In the genomic region with DNA sequence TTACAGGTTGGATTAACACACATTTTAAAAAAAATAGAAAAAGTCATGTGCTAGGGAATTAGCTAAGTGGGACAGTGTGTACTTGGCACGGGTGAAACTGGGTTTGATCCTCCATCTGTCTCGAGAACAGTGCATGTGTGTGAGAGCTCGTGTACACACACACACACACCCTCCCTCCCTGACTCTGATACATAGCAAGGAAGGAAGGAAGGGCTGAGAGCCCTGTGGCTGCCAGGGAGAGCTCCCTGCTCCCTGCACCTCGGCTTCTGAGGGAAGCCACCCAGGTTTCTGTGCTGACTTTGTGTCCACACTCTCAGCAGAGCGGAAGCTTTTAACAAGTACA, we compare ENCODE assay signal across 7 mouse cellular contexts.
DNase-seq lines count a peak whose midpoint lies in the region; ATAC-seq and TF ChIP-seq lines count a peak whose summit lies in the region.

No protein-coding gene starts in this region.

- 18% methylated on average over 5 of the region's 5 CpGs for WGBS in forebrain, embryonic 10.5 days
- WGBS in hindbrain, embryonic 15.5 days = 12% methylated on average over 5 of the region's 5 CpGs
- 3% methylated on average over 5 of the region's 5 CpGs for WGBS in lung, embryonic 14.5 days

- no peaks in the 10 kb centered on the region for H3K9me3 ChIP-seq in forebrain, embryonic 10.5 days
- no peaks in the 10 kb centered on the region for H3K9me3 ChIP-seq in hindbrain, embryonic 15.5 days
- no peaks in the 10 kb centered on the region for H3K9me3 ChIP-seq in lung, embryonic 14.5 days (ENCODE audit: low read depth, low read length)

- peak overlapping the region; percentile 84 for H3K27ac ChIP-seq in forebrain, embryonic 10.5 days
- H3K27ac ChIP-seq in hindbrain, embryonic 15.5 days (replicated peaks) = 0 out of 2 replicates have a peak overlapping the region, but pooled peaks have one; percentile 14
- H3K27ac ChIP-seq in lung, embryonic 14.5 days (ENCODE audit: low read depth) = peak overlapping the region; percentile 88

- peaks cover 57% of the 10 kb centered on the region for H3K4me1 ChIP-seq in forebrain, embryonic 10.5 days
- peaks cover 20% of the 10 kb centered on the region for H3K4me1 ChIP-seq in hindbrain, embryonic 15.5 days (replicated peaks)
- H3K4me1 ChIP-seq in lung, embryonic 14.5 days (ENCODE audit: insufficient read depth) = peaks cover 15% of the 10 kb centered on the region

- no peaks in the 10 kb centered on the region for H3K27me3 ChIP-seq in Patski
- 0 out of 2 replicates have a peak, but pooled peaks cover 5% of the 10 kb centered on the region for H3K27me3 ChIP-seq in forebrain, embryonic 10.5 days (ENCODE audit: poor library complexity, severe bottlenecking)
- no peaks in the 10 kb centered on the region for H3K27me3 ChIP-seq in hindbrain, embryonic 15.5 days
- H3K27me3 ChIP-seq in lung, embryonic 14.5 days (ENCODE audit: insufficient read depth, low read length) = no peaks in the 10 kb centered on the region

- in situ Hi-C loops in Patski (cut with MboI; ENCODE audit: low pct_unique_long_range_greater_than_20kb) = loop anchor here (5.0 kb wide), 2 partner anchors 80 to 205 kb away; a partner anchor contains a TSS

- ATAC-seq in Patski = peak; percentile 36
- peak; percentile 52; the same call in 1 of the 2 replicates for ATAC-seq in hindbrain, embryonic 15.5 days (ENCODE audit: low FRiP score, low read depth)
- ATAC-seq in lung, embryonic 14.5 days (ENCODE audit: insufficient read depth) = peak; percentile 76

- DNase-seq in 3T3-L1 (ENCODE audit: low read depth, low spot score) (peak; percentile 50), Patski (ENCODE audit: low read depth, low spot score) (no peak)
- DNase-seq in forebrain, embryonic 10.5 days (ENCODE audit: extremely low spot score, low spot score) = peak; percentile 30
- DNase-seq in lung, embryonic 14.5 days = peak; percentile 62
- peak; percentile 57 for DNase-seq in retina, postnatal 1 day
- no peak for DNase-seq in yolk sac, embryonic 10.5 days (ENCODE audit: low spot score)

- peak overlapping the region; percentile 40 for H3K4me3 ChIP-seq in forebrain, embryonic 10.5 days
- H3K4me3 ChIP-seq in hindbrain, embryonic 15.5 days = no peak overlapping the region
- no peak overlapping the region for H3K4me3 ChIP-seq in lung, embryonic 14.5 days (ENCODE audit: low read depth, low read length)

- TF ChIP-seq CTCF in Patski (IDR thresholded peaks at IDR 0.05) = no peak
- no peak for TF ChIP-seq CTCF in lung, embryonic 14.5 days (IDR thresholded peaks at IDR 0.05; ENCODE audit: low read depth)

- H3K9ac ChIP-seq in hindbrain, embryonic 15.5 days = no peak overlapping the region
- no peak overlapping the region; the same call in 1 of the 2 replicates for H3K9ac ChIP-seq in lung, embryonic 14.5 days

- peak overlapping the region; percentile 52 for H3K4me2 ChIP-seq in hindbrain, embryonic 15.5 days
- H3K4me2 ChIP-seq in lung, embryonic 14.5 days = peak overlapping the region; percentile 51

- CTCF ChIA-PET in Patski (lab: Charles Lee) = interaction anchor here (0.7 to 4.7 kb wide), 7 partner anchors 9 to 281 kb away, joined by 3 to 32 read pairs (median 4); a partner anchor contains a TSS

- peaks cover 2% of the 10 kb centered on the region; the same call in 1 of the 2 replicates for H3K36me3 ChIP-seq in forebrain, embryonic 10.5 days (replicated peaks)
- no peaks in the 10 kb centered on the region for H3K36me3 ChIP-seq in hindbrain, embryonic 15.5 days
- H3K36me3 ChIP-seq in lung, embryonic 14.5 days (ENCODE audit: insufficient read depth) = no peaks in the 10 kb centered on the region

- POLR2A ChIA-PET in Patski (lab: Charles Lee) = interaction anchor here (1.6 to 5.3 kb wide), 3 partner anchors 9 to 204 kb away, joined by 9 to 46 read pairs (median 12); a partner anchor contains a TSS

Comparison
In these comparisons a context has a peak if more than half of its experiments do, and no peak if none do; other contexts are left out.
1. DNase-seq: peak in 3T3-L1 (single experiment), forebrain, embryonic 10.5 days (single experiment), lung, embryonic 14.5 days (single experiment) and retina, postnatal 1 day (single experiment); none in Patski (single experiment) and yolk sac, embryonic 10.5 days (single experiment).
2. H3K27ac ChIP-seq: peak in every context shown above with its lines; median percentile 88 in lung, embryonic 14.5 days; 84 in forebrain, embryonic 10.5 days; 14 in hindbrain, embryonic 15.5 days.
3. Peak in every context shown above with its lines, with median percentiles within 50 percentile points of each other: ATAC-seq.